Mouse (Mus musculus): ENCODE results near the gene Lmbr1l.

Gene Lmbr1l

GRCm38 (mm10) chr15:98868346-98869063 is 49.5 kb downstream of the Lmbr1l start:
- DNase-seq, result no peak

DNA sequence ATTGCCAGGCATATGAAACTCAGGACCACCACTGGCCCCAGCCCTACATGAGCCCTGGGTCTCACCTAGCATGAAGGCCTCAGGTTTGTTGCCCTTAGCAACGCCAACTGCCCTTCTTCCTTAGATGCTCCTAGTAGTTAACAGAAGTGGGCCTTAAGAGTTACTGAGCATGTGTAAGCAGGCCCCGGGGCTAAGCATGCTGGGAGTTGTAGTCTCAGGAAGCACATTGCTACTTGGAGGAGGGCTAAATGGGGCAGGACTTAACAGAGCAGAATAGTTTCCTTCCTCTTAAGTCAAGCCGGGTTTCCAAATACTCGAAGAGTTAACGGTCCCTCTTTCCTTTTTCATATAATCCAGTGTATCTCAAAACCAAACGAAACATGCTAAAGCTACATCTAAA is 50.7 kb downstream of the Lmbr1l start:
- DNase-seq, result peak; percentile 48 to 66

DNA sequence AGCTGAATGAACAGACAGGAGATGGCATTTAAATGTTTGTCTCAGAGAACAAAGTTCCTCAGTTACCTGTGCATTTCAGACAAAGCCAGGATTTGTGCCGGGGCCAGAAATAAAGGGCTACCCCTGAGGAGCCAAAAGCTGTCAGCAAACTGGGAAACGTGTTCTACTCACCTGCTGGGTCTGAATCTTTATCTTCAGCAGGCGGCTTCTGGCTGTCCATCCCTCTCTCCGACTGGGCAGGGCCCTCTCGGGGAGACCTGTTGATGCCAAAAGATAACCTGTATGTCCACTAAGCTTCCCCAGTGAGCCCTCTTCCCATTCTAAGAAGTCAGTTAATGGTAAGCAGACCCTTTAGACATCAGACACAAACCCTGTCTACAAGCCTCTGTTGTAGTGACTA is 51.5 kb downstream of the Lmbr1l start:
- no peak for DNase-seq

- DNase-seq, result no peak
These were observed 52.3 kb downstream of the Lmbr1l start for GRCm38 (mm10) chr15:98865771-98866170.

DNA sequence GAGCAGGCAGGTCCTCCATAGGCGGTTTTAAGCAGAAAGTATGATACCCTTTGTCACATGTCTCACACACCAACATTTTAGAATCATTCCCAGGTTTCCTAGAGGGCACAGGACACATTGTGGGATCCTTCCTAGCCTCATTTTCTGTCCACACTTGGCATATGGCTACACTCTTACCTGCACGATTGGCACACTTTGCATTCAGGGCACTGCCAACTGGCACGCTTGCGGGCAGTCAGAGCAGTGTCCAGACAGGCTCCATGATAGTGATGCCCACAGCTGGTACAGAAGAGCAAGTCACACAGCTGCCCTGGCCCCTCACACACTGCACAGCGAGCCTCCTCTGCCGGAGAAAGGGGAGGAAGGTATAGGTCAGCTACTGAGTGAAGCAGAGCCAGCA is 53.1 kb downstream of the Lmbr1l start:
- no peak for DNase-seq

DNA sequence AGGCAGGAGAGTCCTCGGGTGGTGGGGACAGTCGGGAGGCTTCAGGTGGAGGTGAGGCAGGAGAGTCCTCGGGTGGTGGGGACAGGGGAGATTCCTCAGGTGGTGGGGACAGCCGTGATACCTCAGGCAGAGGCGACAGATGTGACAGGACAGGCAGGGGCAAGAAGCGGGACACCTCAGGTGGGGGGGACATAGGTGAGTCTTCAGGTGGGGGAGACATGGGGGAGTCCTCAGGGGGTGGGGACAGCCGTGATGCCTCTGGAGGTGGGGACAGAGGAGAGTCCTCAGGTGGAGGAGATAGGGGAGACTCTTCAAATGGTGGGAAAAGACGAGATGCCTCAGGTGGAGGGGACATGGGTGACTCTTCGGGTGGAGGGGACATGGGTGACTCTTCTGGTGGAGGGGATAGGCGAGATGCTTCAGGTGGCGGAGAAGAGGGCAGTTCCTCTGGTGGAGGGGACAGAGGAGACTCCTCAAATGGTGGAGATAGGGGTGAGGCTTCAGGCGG is 54.5 kb downstream of the Lmbr1l start:
- no peak for DNase-seq

DNA sequence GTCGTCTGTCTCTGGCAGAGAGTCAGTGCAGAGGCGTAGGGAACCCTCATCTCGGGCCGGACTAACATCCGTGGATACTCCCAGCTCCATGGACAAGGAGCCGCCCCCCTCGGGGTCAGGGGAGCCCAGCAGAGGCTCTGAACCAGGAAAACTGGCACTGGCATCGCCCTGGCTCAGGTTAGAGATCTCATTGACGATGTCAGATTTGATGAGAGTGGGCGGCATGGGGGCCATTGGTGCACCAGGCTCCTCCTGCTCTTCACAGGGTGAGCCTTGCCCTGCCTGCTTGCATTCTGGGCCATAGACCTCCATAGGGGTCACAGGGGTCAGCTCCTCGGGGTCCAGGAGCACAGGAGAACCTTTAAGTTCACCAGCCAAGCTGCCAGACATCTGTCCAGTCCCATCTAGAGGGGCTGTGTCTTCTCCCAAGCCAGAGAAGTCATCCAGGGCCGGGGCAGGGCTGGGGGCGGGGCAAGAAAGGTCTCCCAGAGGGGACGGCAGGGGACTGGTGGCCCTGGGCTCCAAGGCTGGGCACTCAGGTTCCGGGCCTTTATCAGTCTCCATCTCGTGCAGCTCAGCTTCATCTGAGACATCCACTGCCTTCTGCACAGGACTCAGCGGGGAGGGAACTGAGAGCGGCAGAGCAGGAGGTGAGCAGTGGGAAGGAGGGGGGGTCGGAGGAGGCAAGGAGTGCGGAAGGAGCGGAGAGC is 56.2 kb downstream of the Lmbr1l start:
- DNase-seq, result no peak

- DNase-seq, result no peak
These were observed 57.1 kb downstream of the Lmbr1l start for GRCm38 (mm10) chr15:98860921-98861320.

DNA sequence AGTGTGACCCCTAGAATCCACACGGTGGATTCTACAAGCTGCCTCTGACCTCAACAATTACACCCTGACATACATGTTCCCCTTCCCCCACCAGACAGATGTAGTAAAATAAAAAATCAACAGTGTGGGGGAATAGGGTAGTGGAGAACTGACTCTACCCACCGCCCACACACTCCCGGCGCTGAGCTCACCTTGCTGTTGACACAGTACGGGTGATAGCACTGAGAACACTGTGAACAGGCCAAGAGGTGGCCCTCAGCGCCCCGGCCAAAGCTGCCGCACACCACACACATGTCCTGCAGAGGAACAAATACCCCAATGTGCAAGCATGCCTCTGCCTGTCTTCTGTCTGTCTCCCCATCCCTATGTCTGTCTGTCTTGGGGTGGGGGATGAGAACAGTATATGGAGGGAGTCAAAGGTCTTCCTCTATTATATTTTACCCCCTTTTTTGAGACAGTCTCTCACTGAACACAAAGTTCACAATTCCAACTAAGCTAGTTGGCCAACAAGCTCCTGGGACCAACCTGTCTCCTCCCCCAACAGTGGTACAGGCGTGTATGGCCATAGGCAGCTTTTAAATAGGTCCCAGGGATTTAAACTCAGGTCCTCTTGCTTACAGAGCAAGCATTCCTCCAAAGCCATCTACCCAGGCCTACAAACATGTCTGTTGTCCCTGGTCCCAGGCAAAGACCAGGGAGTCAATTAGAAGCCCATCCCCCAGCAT is 58.5 kb downstream of the Lmbr1l start:
- no peak for DNase-seq

- DNase-seq, result no peak
These were observed 63.8 kb downstream of the Lmbr1l start for GRCm38 (mm10) chr15:98854214-98854613.

Data from thymus, adult 18-20 months (tissue).